Mouse (Mus musculus) gastrocnemius, adult 18-20 months (tissue): ENCODE data around the gene Exoc3l2. TPM values are rescaled to one million over a fixed set of nuclear protein-coding genes. Genes with fewer than 3 reads are reported as not detected.
"Not testable (repeated sequence)": the region's sequence is repeated elsewhere in the genome, so short reads cannot be mapped to it uniquely, and the experiment has no call there.

Experiments
- DNase-seq: peaks from one replicate; pipeline ENCODE4 v3.0.0; 2021; ENCODE audit warnings: low spot score
- total RNA-seq, 2 experiments: library from RNA; stranded (reverse); gene quantifications; 2 replicates each; pipeline ENCODE4 v1.2.3; 2021

The Exoc3l2 gene
- total RNA-seq, 2 experiments from 2014 or later, result 0.57 to 1.5 TPM

DNA sequence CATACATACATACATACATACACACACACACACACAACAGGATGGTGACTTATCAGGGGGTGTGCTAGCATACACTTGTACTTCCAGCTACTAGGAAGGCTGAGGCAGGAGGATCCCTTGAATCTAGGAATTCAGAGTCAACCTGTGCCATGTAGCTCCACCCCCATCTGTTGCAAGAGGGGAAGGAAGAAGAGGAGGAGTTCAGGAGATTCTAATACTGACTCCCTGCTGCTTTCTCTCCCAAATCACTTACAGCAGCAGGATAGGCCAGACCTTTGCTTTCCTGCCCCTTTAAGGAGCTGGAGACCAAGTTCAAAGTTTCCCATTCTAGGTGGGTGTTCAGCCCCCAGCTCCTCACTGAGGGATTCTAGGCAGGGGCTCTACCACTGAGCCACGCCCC is 22.4 kb downstream of the Exoc3l2 start:
- DNase-seq, result no peak

DNA sequence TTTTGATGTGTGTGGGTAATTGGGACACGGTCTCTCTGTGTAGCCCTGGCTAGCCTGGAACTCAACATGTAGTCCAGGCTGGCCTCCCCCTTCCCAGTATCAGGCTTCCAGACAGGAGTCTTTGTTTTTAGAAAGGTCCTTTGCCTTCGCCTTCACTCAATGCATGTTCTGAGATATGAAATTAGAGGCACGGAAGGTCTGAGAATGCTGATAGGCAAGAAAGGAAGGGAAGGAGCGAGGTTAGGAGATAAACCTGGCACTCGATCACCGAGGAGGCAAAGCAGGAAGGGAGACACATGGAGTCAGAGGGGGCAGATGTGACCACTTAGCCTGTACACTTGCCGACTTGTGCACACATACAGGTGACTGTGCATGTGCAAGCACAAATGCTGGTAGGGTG is 23.4 kb downstream of the Exoc3l2 start:
- DNase-seq, result no peak

DNA sequence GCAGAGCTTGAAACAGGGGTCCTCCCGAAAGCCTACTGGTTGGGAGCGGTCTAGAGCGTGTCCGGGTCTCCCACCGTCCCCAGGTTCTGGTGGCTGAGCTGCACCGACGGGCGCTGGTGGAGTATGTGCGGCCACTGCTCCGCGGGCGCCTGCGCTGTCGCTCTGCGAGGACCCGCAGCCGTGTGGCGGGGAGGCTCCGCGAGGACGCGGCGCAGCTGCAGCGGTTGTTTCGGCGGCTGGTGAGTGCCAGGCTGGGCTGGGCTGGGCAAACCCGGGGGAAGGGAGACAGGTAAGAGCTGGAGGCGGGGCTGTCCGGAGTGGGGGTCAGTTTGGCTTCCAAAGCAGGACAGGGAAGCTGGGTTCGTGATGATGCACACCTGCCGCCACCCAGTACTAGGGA is 26.4 kb downstream of the Exoc3l2 start:
- DNase-seq, result no peak

DNA sequence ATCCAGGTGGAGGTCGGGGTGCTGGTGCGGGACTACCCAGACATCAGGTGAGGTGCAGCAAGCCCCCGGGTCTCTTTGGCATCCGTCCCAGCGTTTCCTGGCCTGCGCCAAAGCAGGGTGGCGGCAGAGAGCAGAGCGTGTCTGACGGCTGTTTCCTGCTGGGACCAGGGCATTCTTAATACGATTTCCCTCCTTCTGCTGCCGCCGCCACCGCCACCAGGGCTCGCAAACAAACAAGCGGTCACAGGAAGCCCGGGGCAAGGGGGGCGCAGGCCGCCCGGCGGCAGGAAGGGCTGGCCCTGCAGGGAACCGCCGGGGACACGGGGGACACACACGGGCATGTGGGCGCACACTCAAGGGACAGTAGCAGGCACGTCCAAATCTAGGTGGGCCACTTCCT is 28.6 kb downstream of the Exoc3l2 start:
- DNase-seq, result peak; percentile 8

DNA sequence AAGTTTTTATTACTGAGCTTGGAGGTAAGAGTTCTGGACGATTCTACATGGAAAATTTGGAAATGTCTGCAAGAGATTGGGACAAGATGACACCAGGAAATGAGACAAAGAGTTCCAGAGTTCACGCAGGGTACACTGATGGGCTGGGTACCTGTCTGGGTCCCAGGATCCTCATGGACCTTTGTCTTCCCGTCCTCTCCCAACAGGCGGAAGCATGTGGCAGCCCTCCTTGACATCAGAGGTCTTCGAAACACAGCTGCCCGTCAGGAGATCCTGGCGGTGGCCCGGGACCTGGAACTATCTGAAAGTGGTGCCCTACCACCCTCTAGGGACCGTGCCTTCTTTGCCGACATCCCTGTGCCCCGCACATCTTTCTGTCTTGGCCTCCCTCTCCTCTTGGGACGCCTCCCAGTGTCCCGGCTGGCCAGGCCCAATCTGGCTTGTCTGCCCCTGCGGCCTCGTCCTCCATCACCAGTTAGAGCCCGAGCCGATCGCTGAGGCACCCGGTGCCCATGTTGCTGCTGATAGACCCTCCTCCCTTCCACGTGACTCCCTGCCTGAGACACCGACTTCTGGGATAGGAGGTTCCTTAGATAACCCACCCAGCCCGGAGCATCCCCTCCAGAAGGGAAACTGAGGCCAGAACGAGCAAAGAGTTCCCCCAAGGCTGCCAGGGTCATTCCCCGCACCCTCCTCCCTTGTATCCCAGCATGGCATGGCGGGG is 31.8 kb downstream of the Exoc3l2 start:
- DNase-seq, result no peak

DNA sequence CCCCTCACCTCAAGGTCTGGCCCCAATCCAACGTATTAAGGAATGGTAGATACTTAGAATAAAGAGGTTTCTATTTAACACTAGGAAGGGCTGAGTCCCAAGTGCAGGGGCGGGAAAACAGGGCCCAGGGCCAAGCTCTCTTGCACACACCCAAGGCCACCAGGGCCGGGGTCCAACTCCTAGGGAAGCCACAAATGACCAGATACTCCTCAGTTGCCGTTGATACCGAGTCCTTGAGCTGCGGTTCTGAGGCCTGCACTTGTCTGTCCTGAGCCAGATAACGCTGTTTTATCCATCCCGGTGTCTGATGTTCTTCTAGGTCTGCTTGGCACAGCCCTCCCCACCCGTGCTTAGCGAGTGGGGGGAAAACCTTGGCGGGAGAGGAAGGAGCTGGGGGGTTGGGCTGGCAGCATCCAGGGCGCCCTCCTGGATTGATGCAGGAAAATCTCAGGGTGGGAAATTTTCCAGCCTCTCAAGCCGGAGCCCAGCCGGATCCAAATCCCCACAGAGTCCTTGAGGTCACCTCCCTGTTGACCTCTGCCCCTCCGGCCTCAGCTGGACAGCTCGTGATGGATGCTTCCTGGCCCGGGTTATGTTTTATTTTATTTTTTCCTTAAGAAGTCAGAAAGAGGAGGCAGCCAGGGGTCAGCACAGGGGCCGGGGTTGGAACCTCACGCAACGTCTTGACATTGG is 32.5 kb downstream of the Exoc3l2 start:
- no peak for DNase-seq

DNA sequence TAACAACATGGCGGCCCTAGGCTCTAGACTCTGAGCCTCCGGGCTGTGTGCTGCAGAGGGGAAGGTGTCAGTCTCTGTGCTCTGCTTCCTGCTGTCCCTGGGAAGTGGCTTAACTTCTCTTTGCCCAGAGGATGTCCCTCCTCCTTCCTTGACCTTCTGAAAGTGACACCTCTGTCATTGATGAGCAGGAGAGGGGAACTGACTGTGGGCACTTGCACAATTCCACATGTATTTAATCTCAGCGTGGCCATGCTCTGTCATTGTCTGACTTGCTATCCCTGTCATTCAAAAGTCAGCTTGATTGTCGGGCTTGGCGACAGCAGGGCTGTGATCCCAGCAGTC is 33.1 kb downstream of the Exoc3l2 start:
- no peak for DNase-seq

DNA sequence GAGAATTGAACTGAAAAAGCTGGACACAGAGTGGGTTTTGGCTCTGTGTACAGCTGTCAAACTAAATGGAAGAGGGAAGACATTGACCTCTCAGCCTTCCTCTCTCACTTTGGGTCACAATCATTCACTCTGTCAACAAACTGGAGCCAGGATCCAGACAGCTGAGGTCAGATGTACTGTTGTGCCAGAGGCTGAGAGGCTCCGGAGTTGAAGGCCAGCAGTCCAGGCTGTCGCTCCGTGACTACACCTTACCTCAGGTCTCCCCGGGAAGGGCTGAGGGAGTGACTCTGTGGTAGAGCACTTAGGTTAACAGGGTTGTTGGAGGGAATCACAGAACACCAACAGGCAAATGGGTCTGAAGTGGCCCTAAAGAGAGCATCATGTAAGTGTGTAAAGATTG is 35.2 kb downstream of the Exoc3l2 start:
- no peak for DNase-seq

DNA sequence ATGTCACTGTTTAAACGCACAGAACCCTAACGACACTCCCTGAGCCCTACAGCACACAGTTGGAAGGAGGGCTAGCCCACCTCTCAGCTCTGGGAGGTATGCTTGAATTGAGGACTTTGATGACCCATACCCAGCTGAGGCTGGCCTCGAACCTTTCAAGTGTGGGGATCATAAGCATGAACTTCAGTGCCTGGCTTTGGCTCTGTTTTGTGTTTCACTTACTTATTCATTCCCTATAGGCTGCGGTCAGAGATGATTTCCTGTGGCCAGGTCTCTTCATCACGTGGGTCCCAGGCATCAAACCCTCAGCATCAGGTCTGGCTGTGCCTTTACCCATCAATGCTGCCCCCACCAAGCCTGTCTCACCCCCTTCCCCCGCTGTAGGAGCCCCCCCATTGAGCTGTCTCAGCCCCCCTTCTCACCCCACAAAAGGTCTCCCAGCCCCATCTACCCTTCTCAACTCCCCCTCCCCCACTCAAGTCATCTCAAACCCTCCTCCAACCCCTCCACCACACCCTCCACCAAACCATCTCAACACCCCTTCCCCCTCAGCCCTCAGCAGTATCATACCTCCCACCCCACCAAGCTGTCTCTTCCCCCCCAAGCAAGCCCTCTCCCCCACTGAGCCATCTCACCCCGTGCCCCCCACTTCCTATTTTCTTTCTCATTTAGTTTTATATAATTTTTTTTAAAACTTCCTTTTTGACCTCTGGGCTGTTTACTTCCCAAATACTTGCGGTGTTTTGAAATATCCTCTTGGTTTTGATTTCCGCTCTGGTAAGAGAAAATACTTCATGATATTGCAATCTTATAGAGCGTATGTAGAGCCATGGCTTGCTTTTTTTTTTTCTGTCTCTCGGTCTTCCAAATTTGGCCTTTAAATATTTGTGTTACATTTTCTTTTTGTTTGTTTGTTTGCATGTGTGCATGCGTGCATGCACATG is 37.6 kb downstream of the Exoc3l2 start:
- no peak for DNase-seq

DNA sequence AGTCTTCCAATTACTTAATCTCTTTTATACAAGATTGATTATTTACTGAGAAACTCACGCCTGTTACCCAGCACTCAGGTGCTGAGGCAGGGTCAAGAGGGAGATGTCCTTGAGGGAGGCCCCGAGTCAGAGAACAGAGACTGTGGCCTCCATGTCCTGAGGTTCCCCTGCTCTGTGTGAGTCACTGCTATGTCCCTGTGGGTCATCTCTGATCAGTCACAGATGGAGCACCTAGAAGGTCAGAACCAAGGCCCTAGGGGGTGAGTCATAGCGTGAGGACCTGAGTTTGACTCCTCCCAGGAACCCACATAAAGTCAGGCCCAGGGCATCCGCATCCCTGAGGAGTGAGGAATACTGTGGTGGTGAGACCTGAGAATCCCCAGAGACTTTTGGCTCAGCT is 38.5 kb downstream of the Exoc3l2 start:
- no peak for DNase-seq

DNA sequence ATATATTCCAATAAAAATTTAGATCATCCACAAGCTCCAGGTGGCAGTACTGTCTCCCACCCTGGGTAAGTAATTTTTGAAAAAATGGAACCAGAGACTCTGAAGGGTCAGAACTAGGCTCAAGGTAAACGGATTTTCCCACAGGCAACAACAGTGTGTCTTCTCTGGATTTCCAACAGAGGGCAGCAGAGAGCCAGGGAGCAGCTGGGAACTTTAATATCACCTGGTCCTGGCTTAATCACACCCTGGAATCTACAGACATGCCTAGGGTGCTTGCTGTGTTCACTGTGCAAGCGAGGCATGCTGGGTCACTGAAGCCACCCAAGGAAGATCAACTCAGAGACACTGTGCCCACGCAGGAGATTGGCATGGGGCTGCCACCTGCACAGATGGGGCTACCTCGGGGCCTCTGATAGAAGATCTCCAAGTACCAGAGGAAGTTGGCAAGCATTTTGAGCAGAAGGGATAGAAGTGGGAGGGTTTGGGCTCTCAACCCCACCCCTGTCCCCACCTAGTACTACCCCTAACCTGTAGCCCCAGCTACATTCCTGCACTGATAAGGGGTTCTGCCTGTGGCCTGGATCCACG is 40.4 kb downstream of the Exoc3l2 start:
- peak; percentile 62 for DNase-seq

DNA sequence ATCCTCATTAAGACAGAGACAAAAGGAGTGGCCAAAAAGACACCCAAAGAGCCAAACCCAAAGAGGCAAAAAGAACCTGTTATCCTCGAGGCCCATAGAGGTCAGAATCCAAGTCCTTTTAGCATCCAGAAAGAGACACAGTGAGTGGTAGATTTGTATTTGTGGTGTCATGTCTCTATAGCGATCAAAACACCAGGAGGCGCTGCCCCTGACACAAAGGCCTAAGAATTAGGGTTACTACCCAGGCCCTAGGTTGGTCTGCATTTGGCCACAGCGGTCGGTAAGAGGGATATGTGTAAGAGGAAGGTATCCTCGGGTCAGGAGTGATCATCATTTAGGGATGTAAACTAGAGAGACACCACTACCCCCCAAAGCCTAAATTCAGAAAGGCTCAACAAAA is 43.2 kb downstream of the Exoc3l2 start:
- DNase-seq, result no peak

DNA sequence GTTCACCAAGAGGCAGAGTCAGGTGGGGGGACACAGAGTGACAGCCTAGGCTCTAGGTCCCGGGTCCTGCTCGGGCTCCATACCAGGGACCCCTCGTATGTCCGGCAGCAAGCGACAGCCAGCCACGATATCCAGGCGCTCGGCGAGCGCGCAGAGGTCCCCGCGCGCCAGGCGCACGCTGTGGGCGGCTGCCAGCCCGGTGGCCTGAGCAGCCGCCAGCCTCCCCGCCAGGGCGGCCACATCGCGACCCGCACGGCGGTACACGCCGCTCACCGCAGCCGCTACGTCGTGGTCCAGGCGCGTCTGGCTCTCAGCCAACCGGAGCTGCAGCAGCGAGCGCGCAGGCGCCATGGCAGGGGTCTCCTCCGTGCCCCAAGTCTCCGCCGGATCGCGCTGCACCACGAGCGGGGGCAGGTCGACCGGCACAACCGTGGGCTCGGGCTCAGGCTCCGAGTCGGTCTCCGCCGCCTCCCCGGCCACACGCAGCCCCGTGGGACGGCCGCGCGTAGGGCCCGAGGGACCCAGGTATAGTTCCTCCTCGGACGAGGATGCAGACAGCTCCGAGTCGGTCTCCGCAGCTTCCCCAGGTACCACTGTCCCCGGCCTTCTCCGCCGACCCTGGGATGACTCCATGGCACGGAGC is 44.0 kb downstream of the Exoc3l2 start:
- DNase-seq, result no peak

DNA sequence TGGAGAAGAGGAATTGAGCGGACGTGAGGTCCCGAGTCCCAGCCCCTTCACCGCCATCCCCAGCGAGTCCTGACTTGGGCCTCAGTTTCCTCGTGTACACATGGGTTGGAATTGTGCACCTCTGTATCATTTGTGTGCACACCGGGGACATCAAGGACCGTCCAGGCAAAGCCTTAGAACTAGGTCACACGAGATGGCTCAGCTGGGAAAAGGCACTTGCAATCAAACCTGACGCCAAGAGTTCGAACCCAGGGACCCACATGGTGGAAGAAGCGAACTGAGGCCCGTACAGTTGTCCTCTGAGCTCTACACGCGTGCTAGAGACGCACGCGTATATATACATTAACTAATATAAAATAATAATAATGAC is 44.5 kb downstream of the Exoc3l2 start:
- DNase-seq, result no peak

DNA sequence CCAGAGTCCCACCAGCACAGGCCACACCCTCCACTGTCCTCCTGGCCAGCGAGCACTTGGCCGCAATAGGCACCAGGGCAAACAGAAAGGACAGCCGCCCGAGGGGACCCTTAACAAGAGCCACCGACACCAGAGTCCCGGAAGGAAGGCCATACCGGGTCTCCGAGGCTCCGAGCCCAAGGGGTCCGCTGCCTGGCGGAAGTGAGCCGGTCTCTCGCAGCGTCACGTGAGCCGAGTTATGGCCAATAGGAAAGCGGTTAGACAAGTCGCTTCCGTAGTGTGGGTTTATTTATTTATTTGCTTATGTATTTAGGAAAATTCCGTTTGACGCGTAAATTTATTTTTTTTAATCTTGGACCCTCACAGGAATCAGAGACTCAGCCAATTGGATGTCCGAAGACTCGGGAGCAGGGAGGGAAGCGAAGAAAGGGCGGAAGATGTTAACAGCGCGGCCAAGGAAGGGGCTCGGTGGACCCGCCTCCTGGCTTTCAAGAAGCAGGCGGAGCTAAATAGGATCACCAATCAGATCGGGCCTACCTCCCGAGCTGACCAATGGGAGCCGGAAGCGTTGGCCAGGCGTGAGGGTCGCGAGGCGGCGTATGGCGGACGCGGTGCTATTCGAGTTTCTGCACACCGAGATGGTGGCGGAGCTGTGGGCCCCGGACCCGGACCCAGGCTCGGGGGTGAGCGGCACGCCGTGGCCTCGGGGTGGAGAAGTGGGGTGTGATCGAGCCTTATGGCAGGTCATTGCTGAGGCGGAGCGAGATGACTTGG is 45.2 kb downstream of the Exoc3l2 start, which contains the start of the genes Bloc1s3 and Trappc6a:
Gene Bloc1s3 (minus strand): TSS at position 218 of the 774 bp plus-strand sequence.
Gene Trappc6a (plus strand): TSS at position 246 of the 774 bp plus-strand sequence.
- peak; percentile 93 for DNase-seq

DNA sequence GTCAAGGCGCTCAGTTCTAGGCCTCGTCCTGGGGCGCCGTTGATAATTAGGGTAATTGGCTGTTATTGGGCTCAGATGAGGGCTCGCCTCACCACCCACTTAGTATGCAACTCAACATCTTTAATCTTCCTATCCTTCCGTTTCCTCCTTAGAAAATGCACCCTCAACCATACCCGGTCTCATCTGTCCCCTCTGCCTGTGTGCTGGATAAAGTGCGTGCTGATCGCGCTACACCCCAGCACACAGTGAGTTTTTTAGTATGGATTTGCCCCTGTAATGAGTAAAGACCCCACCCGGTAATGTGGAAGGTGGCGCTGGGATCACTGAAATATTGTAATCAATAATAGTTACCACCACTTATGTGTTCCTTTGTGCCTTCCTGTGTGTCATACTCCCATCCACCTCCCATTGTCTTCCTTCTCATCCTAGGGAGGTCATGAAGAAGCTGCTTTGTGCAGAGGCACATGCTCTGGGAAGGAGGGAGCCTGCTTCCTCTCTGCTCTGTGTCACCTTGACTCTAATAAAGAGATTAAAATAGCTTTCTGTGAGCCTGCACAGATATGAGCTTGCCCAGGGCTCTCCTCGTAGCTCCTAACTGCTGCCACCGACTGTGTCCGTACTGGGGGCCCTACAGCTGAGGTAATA is 45.9 kb downstream of the Exoc3l2 start:
- DNase-seq, result no peak

DNA sequence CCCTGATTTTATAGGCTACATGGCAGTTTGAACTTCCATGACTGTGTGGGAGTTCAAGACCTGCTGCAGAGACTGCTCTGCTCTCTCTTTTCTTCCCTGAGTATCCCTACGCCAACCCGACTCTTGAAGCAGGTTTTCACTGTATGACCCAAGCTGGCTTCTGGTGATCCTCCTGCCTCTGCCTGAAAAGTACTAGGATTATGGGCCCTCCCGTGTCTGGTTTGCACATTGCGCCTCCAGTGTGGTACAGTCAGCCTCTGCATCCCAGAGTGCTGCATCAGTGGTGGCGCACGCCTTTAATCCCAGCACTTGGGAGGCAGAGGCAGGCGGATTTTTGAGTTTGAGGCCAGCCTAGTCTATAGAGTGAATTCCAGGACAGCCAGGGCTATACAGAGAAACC is 46.7 kb downstream of the Exoc3l2 start:
- DNase-seq, result no peak

DNA sequence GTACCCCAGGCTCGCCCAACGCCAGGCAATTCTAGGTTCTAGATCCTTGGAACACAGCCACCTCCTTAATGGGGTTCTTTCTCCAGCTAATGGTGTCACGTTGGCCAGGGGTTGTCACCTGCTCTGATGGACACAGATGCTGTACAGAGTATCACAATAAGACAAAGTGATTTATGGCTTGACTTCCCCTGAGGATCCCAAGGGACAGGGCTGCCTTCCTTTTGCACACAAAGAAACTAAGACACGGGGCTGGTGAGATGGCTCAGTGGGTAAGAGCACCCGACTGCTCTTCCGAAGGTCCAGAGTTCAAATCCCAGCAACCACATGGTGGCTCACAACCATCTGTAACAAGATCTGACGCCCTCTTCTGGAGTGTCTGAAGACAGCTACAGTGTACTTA is 48.8 kb downstream of the Exoc3l2 start:
- not testable (repeated sequence) for DNase-seq

DNA sequence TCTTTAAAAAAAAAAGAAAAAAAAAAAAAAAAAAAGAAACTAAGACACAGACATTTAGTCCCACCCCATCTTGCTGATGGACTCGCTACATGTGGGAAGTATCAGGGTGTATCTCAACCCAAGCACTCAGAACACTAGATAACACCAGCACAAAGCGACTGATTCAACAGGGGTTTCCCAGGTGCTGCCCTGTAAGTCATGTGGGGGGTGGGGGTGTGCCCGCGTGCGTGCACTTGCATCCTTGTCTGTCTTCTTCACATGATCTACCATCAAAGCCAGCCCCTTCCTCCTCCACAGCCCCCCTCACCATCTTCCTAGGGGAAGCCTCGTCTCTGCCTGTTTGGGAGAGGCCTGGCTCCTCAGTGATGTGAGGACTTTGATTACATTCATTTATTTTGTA is 49.2 kb downstream of the Exoc3l2 start:
- DNase-seq, result no peak
